Mouse (Mus musculus): ENCODE results near the gene Bpifa5.
"Not testable (repeated sequence)": the region's sequence is repeated elsewhere in the genome, so short reads cannot be mapped to it uniquely, and the experiment has no call there.

Bpifa5 gene

GRCm38 (mm10) chr2:154162307-154162706, at the start of gene Bpifa5:
TSS of gene Bpifa5 (plus strand) at chr2:154162607.
- DNase-seq (ENCODE audit: low spot score), result no peak

- DNase-seq (ENCODE audit: low spot score), result no peak
These were observed 45.0 kb upstream of the Bpifa5 start for GRCm38 (mm10) chr2:154117381-154117780.

GRCm38 (mm10) chr2:154130120-154130519, 32.3 kb upstream of the Bpifa5 start, which contains the start of gene Bpifa3:
TSS of gene Bpifa3 (plus strand) at chr2:154130336.
- DNase-seq (ENCODE audit: low spot score), result no peak

- DNase-seq (ENCODE audit: low spot score), result no peak
These were observed 19.8 kb upstream of the Bpifa5 start, which contains the start of gene Bpifa1 for GRCm38 (mm10) chr2:154142580-154142979. TSS of gene Bpifa1 (plus strand) at chr2:154142880.

GRCm38 (mm10) chr2:154143735-154144134, 18.7 kb upstream of the Bpifa5 start:
- DNase-seq (ENCODE audit: low spot score), result no peak

- DNase-seq (ENCODE audit: low spot score), result no peak
These were observed 14.9 kb upstream of the Bpifa5 start for GRCm38 (mm10) chr2:154147496-154147895.

- DNase-seq (ENCODE audit: low spot score), result peak; percentile 17
These were observed 4.0 kb upstream of the Bpifa5 start for GRCm38 (mm10) chr2:154158433-154158832.

GRCm38 (mm10) chr2:154163306-154163705, 899 bp downstream of the Bpifa5 start:
- DNase-seq (ENCODE audit: low spot score), result no peak

- no peak for DNase-seq (ENCODE audit: low spot score)
These were observed 6.8 kb downstream of the Bpifa5 start for GRCm38 (mm10) chr2:154169172-154169571.

- no peak for DNase-seq (ENCODE audit: low spot score)
These were observed 9.2 kb downstream of the Bpifa5 start for GRCm38 (mm10) chr2:154171621-154172020.

- DNase-seq (ENCODE audit: low spot score), result peak; percentile 11
These were observed 10.9 kb downstream of the Bpifa5 start for GRCm38 (mm10) chr2:154173313-154173712.

- DNase-seq (ENCODE audit: low spot score), result not testable (repeated sequence)
These were observed 19.5 kb downstream of the Bpifa5 start for GRCm38 (mm10) chr2:154181900-154182299.

GRCm38 (mm10) chr2:154183061-154183460, 20.7 kb downstream of the Bpifa5 start:
- not testable (repeated sequence) for DNase-seq (ENCODE audit: low spot score)

- no peak for DNase-seq (ENCODE audit: low spot score)
These were observed 22.9 kb downstream of the Bpifa5 start for GRCm38 (mm10) chr2:154185319-154185718.

- DNase-seq (ENCODE audit: low spot score), result no peak
These were observed 23.3 kb downstream of the Bpifa5 start for GRCm38 (mm10) chr2:154185748-154186147.

GRCm38 (mm10) chr2:154187468-154187867, 25.1 kb downstream of the Bpifa5 start:
- no peak for DNase-seq (ENCODE audit: low spot score)

- no peak for DNase-seq (ENCODE audit: low spot score)
These were observed 27.5 kb downstream of the Bpifa5 start for GRCm38 (mm10) chr2:154189877-154190434.

- DNase-seq (ENCODE audit: low spot score), result no peak
These were observed 28.3 kb downstream of the Bpifa5 start, which contains the start of gene Bpifb1 for GRCm38 (mm10) chr2:154190546-154191258. TSS of gene Bpifb1 (plus strand) at chr2:154190818.

GRCm38 (mm10) chr2:154192141-154192540, 29.7 kb downstream of the Bpifa5 start:
- DNase-seq (ENCODE audit: low spot score), result no peak

GRCm38 (mm10) chr2:154193071-154193470, 30.7 kb downstream of the Bpifa5 start:
- DNase-seq (ENCODE audit: low spot score), result no peak

GRCm38 (mm10) chr2:154193994-154194504, 31.6 kb downstream of the Bpifa5 start:
- no peak for DNase-seq (ENCODE audit: low spot score)

GRCm38 (mm10) chr2:154197036-154197435, 34.6 kb downstream of the Bpifa5 start:
- DNase-seq (ENCODE audit: low spot score), result no peak

- DNase-seq (ENCODE audit: low spot score), result no peak
These were observed 42.2 kb downstream of the Bpifa5 start for GRCm38 (mm10) chr2:154204630-154205029.
